Comparison of ENCODE assay signal across 13 mouse cellular contexts in the genomic region with DNA sequence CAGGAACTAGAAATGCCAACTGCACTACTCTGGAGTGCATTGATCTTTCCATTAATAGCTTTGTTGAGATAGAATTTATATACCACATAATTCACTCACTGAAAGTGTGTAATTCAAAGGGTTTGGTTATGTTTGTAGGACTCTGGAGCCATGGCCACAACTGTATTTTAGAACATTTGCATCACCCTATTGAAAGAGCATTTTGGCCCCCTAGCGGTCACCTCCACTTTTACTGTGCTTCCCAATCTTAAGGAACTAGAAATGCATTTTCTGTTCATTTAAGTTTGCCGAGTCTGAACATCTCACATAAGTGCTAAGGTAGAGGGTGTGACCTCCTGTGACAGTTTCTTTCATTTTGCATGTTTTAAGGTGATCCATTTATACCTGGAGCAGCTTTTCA.
DNase-seq lines count a peak whose midpoint lies in the region; ATAC-seq and TF ChIP-seq lines count a peak whose summit lies in the region.
"Had no signal": no experiment of that assay in that cellular context is flagged by ENCODE, and none has a peak within 500 bp of the region (broad histone marks: within the 10 kb centered on the region; RNA-seq: fewer than 3 reads in every experiment).

No protein-coding gene starts in this region.

- peak; percentile 25 for TF ChIP-seq CTCF in gastrocnemius, adult 2 months (IDR thresholded peaks at IDR 0.05)
- TF ChIP-seq CTCF in lung, postnatal 0 days (IDR thresholded peaks at IDR 0.05), result peak; percentile 40
- peak; percentile 56 for TF ChIP-seq CTCF in Patski (IDR thresholded peaks at IDR 0.05)

- POLR2A ChIA-PET in Patski (lab: Charles Lee), result interaction anchor here (1.0 kb wide), 1 partner anchor 29 kb away, joined by 3 read pairs; no protein-coding TSS in a partner anchor

- no peak for ATAC-seq in lung, postnatal 0 days
- no peak for ATAC-seq in Patski
- no peak for ATAC-seq in limb, embryonic 14.5 days (ENCODE audit: low FRiP score, low read depth)
- ATAC-seq in cerebellum, adult (ENCODE audit: insufficient number of reproducible peaks, low FRiP score, low TSS enrichment), result no peak
- ATAC-seq: CD4-positive, CD25-positive, alpha-beta regulatory T cell, adult 4 months had no signal

- CTCF ChIA-PET in Patski (lab: Charles Lee), result interaction anchor here (1.0 to 1.5 kb wide), 2 partner anchors 10 to 11 kb away, joined by 4 to 9 read pairs; no protein-coding TSS in a partner anchor

- H3K4me2 ChIP-seq in lung, postnatal 0 days (replicated peaks; ENCODE audit: low read depth, low read length), result no peak overlapping the region
- no peak overlapping the region for H3K4me2 ChIP-seq in limb, embryonic 14.5 days (replicated peaks; ENCODE audit: low read depth, low read length, severe bottlenecking)
- H3K4me2 ChIP-seq: kidney, embryonic 15.5 days; liver, embryonic 15.5 days had no signal

- no peak overlapping the region for H3K27ac ChIP-seq in gastrocnemius, adult 2 months
- H3K27ac ChIP-seq in lung, postnatal 0 days (ENCODE audit: low read length), result no peak overlapping the region
- no peak overlapping the region for H3K27ac ChIP-seq in limb, embryonic 14.5 days (replicated peaks; ENCODE audit: low read depth, low read length)
- H3K27ac ChIP-seq: kidney, embryonic 15.5 days; liver, embryonic 15.5 days had no signal

- no peaks in the 10 kb centered on the region for H3K36me3 ChIP-seq in lung, postnatal 0 days (ENCODE audit: insufficient read depth, low read length)
- H3K36me3 ChIP-seq in limb, embryonic 14.5 days (ENCODE audit: control insufficient read depth, insufficient read depth, low read length), result no peaks in the 10 kb centered on the region
- H3K36me3 ChIP-seq: kidney, embryonic 15.5 days; liver, embryonic 15.5 days had no signal

- in situ Hi-C loops in Patski (cut with MboI; ENCODE audit: low pct_unique_long_range_greater_than_20kb), result no loop called here

- no peaks in the 10 kb centered on the region for H3K4me1 ChIP-seq in lung, postnatal 0 days (ENCODE audit: insufficient read depth, low read depth, low read length)
- H3K4me1 ChIP-seq in limb, embryonic 14.5 days (ENCODE audit: control insufficient read depth, insufficient read depth, low read length), result no peaks in the 10 kb centered on the region
- H3K4me1 ChIP-seq: kidney, embryonic 15.5 days; liver, embryonic 15.5 days had no signal

- H3K9me3 ChIP-seq in lung, postnatal 0 days (ENCODE audit: low read length), result no peaks in the 10 kb centered on the region
- H3K9me3 ChIP-seq in limb, embryonic 14.5 days (ENCODE audit: control insufficient read depth, low read length), result no peaks in the 10 kb centered on the region
- H3K9me3 ChIP-seq: kidney, embryonic 15.5 days; liver, embryonic 15.5 days had no signal

- no peak overlapping the region for H3K4me3 ChIP-seq in gastrocnemius, adult 2 months
- H3K4me3 ChIP-seq in lung, postnatal 0 days (ENCODE audit: low read depth, low read length), result no peak overlapping the region
- no peak overlapping the region for H3K4me3 ChIP-seq in limb, embryonic 14.5 days (replicated peaks; ENCODE audit: low read length)
- H3K4me3 ChIP-seq: kidney, embryonic 15.5 days; liver, embryonic 15.5 days had no signal

- H3K27me3 ChIP-seq in lung, postnatal 0 days (replicated peaks; ENCODE audit: insufficient read depth, low read length), result no peaks in the 10 kb centered on the region
- no peaks in the 10 kb centered on the region for H3K27me3 ChIP-seq in Patski
- H3K27me3 ChIP-seq in limb, embryonic 14.5 days (ENCODE audit: control insufficient read depth, insufficient read depth, low read length), result no peaks in the 10 kb centered on the region
- H3K27me3 ChIP-seq: kidney, embryonic 15.5 days; liver, embryonic 15.5 days had no signal

- 39% methylated on average over 2 of the region's 2 CpGs for WGBS in lung, postnatal 0 days
- 37% methylated on average over 2 of the region's 2 CpGs for WGBS in limb, embryonic 14.5 days

- intact Hi-C loops in gastrocnemius, adult 2 months (cut with DNase I), result no loop called here

- no peak for TF ChIP-seq POLR2A in limb, embryonic 14.5 days (IDR thresholded peaks at IDR 0.05; ENCODE audit: borderline replicate concordance, extremely low read depth, insufficient read depth, insufficient read length)

- no peak for DNase-seq in gastrocnemius, adult 2 months
- no peak for DNase-seq in gastrocnemius, adult 8-10 months (ENCODE audit: low spot score in 2 of 2)
- no peak for DNase-seq in lung, postnatal 0 days (ENCODE audit: low spot score)
- no peak for DNase-seq in lung, postnatal 4 days
- DNase-seq in Patski (ENCODE audit: low read depth, low spot score), result no peak
- DNase-seq in limb, embryonic 14.5 days (ENCODE audit: low spot score), result peak; percentile 20
- no peak for DNase-seq in layer of hippocampus, adult 9-10 months (ENCODE audit: low spot score)
- DNase-seq: adrenal gland, adult 8-10 months; thymus, postnatal 14 days had no signal

- H3K9ac ChIP-seq in lung, postnatal 0 days (replicated peaks; ENCODE audit: low read depth), result no peak overlapping the region
- no peak overlapping the region for H3K9ac ChIP-seq in limb, embryonic 14.5 days (ENCODE audit: low read depth, low read length, severe bottlenecking)
- H3K9ac ChIP-seq: kidney, embryonic 15.5 days; liver, embryonic 15.5 days had no signal

- no peak for TF ChIP-seq EP300 in lung, postnatal 0 days (IDR thresholded peaks at IDR 0.05)
